Mouse (Mus musculus): Measurements from ENCODE around the gene Ube4b. TPM values are rescaled to one million over a fixed set of nuclear protein-coding genes. Genes with fewer than 3 reads are reported as not detected.

The Ube4b gene
- total RNA-seq, 2 experiments from 2014 or later = 93.9 to 103 TPM

DNA sequence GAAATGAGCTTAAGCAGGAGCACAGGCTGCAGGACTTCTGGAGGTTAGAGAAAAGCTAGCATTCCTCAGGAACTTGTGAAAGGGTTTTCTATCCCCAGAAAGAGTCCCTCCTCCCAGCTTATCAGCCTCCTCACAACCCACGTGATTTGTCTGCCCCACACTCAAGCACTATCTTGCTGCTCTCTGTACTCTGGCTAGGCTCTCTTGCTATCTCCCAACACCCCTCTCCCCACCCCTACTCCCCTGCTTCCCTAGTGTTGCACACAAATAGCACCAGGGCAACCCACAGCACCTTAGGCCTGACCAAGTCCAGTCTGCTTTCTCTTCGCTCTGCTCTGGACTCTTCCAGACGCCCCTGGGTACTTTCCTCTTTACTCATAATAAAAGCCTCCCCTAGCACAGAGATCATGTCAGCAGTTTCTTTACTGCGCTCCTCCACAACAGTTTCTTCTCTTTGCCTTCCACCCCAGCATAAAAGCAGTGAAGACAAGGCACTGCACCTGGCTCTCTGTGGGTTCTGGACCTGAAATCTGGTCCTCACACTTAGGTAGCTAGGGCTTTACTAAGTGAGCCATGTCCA lies 27.1 kb downstream of the Ube4b start:
- no peak for DNase-seq (ENCODE audit: low spot score in 2 of 2)
- intact Hi-C loops (cut with DNase I) = loop anchor here (2.0 kb wide), 1 partner anchor 27 kb away; the partner anchor contains the start of gene Ube4b

DNA sequence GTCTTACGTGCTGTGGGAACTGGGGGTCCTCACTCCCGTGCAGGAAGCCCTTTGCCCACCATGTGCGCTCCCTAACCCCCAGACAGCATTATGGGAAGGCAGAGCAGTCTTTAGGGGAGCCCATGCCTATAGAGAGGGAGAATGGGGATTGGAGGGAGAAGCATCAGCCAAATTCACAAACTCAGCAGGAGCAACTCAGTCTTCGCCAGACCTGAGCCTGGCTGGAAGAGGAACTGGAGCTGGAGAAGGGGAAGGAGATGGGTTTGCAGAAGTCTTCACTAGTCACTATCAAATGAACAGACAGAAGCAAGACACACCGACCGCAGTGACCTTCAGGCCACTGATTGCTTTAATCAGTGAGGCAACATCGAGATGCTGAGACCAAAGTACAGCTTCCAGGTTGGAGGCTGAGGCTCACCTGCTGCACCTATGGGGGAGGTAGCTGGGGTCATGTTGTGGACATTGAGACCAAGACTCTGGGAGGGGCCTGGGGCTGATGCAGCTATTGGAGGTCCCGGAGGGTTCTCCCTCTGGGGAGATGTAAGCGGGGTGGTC lies 28.3 kb downstream of the Ube4b start:
- intact Hi-C loops (cut with DNase I) = loop anchor here (2.0 kb wide), 1 partner anchor 29 kb away; the partner anchor contains the start of gene Ube4b
- no peak for DNase-seq (ENCODE audit: low spot score in 2 of 2)

DNA sequence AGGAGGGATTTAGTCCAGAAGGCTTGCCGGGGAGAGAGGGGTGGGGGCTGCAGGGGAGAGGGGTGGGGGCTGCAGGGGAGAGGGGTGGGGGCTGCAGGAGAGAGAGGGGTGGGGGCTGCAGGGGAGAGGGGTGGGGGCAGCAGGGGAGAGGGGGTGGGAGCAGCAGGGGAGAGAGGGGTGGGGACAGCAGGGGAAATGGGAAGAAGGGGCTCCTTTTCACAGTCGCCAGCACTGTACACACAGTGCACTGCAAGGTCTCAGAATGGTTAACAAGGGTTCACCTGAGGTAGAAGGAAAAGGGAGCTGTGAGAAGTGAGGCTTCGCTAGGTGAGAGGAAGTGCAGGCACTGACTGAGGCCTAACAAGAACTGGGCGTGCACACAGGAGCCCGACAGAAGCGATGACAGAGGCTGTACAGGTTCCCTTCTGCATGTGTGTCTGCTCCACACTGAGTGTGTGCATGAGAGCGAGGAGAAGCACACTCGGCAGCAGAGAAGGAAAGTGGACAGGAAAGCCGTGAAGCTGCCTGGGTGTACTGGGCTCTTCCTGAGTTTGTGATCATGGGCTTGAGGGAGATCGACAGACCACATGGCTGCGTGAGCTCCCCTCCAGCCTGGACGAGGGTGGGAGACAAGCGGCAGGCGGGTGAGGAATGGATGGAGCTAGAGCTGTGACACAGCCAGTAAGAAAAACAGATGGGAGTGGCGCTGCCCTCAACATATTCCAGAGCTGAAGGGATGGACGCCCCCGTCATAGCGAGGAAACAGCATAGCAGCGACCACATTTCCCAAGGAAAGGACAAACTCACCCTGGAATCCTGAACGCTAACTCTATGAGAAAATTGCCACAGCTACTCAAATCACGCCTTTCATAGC lies 29.9 kb downstream of the Ube4b start:
- intact Hi-C loops (cut with DNase I) = no loop called here
- DNase-seq (ENCODE audit: low spot score in 2 of 2) = peak; percentile 45 to 81

DNA sequence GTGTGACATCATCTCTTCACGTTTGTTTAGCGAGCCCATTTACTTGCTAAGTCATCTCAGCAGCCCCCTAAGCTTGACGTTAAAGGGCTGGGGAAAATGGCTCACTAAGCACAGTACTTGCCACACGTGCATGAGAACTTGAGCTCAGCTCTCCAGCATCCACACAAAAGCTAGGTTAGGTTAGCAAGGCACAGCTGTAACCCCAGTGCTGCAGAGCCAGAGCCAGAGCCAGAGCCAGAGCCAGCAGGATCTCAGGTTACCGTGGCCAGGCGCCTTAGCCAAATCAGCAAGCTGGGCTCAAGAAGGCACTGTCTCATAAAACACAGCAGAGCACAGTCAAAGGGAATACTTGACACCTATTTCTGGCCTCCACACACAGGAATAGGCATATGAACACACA lies 31.0 kb downstream of the Ube4b start:
- intact Hi-C loops (cut with DNase I) = no loop called here
- no peak for DNase-seq (ENCODE audit: low spot score in 2 of 2)

DNA sequence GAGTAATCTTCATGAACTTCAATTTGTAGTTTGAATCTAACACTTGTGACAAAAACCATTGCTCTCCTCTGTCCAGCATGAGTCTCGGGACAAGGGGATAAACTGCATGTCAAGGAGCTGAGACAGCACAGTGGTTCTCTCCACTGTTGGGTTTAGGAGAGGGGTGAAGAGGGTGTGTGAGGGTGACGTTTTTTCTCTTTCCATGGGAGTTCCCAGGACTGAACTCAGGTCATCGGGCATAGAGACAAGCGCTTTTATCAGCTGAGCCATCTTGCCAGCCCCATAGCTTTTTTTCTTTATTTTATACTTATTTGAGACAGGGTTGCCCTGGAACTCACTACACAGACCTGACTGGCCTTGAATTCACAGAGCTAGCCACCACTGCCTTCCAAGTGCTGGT lies 32.3 kb downstream of the Ube4b start:
- DNase-seq (ENCODE audit: low spot score in 2 of 2) = no peak
- intact Hi-C loops (cut with DNase I) = no loop called here

DNA sequence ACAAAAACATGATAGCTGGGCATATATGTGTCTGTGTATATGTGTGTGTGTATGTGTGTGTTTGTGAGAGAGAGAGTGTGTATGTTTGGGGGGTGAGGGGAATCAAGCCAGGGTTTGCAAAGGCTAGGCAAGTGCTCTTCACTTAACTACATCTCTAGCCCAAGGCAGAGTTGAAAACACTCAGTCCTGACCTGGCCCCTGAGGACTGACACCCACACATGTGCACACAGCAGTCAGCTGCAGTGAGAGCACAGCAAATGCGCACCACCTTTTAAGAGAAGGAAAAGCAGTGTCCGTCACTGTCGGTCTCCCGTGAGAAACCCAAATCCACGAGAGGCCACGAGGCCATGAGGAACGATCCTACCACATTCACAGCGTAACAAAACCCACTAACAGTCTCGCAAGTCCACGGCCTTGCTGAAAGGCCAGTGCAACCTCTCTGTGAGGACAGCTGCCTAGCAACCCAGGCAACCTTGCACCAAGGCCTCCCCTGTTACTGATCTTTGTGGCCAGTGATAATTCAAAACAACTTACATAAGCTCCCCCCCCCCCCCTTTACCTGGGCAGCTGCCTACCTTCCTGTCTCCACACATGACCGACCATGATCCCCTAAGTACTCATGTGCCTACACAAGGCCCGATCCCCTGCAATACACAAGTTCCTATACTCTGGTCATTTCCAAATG lies 33.1 kb downstream of the Ube4b start:
- DNase-seq (ENCODE audit: low spot score in 2 of 2) = no peak
- intact Hi-C loops (cut with DNase I) = no loop called here

- intact Hi-C loops (cut with DNase I) = no loop called here
- no peak for DNase-seq (ENCODE audit: low spot score in 2 of 2)
Observed at GRCm38 (mm10) chr4:149392359-149392758, 34.2 kb downstream of the Ube4b start.

- intact Hi-C loops (cut with DNase I) = no loop called here
- no peak for DNase-seq (ENCODE audit: low spot score in 2 of 2)
Observed at GRCm38 (mm10) chr4:149381001-149381400, 45.5 kb downstream of the Ube4b start.

DNA sequence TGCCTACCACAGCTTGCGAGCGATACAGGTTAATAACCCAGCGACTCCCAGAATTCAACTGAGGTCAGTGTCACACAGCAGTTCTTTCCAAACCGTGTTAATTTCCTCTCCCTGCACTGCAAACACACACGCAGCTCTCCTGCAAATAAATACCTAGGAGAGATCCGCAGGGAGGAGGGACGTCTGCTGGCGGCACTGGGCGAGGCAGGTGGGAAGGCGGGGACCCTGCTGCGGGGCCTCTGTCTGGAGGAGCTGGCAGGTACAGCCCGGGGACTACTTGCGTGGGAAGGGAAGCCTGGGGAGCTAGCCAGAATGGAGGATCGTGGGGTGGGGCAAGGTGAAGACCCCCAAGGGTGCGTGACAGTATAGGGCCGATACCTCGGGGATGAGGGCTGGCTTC lies 46.7 kb downstream of the Ube4b start:
- intact Hi-C loops (cut with DNase I) = no loop called here
- DNase-seq (ENCODE audit: low spot score in 2 of 2) = no peak

DNA sequence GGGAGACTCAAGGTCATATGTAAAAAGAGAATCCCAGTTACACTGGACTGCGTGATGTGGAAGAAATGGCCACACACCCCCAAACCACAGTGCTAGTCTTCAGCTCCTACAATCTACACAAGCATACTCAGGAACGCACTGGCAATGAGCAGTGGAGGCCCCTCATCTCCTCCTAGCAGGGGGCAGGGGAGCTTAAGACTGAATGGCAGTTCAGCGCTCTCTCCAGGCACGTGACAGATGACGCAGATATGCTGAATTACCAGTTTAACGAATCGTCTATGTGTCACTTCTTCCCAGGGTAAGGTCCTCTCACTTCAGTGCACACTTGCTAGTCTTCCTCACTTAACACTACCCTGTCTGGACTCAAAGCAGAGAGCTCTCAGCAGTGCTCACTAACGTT lies 47.7 kb downstream of the Ube4b start:
- intact Hi-C loops (cut with DNase I) = no loop called here
- no peak for DNase-seq (ENCODE audit: low spot score in 2 of 2)

GRCm38 (mm10) chr4:149376034-149376433 lies 50.5 kb downstream of the Ube4b start:
- intact Hi-C loops (cut with DNase I) = no loop called here
- no peak for DNase-seq (ENCODE audit: low spot score in 2 of 2)

- intact Hi-C loops (cut with DNase I) = no loop called here
- no peak for DNase-seq (ENCODE audit: low spot score in 2 of 2)
Observed at GRCm38 (mm10) chr4:149374662-149375061, 51.9 kb downstream of the Ube4b start.

DNA sequence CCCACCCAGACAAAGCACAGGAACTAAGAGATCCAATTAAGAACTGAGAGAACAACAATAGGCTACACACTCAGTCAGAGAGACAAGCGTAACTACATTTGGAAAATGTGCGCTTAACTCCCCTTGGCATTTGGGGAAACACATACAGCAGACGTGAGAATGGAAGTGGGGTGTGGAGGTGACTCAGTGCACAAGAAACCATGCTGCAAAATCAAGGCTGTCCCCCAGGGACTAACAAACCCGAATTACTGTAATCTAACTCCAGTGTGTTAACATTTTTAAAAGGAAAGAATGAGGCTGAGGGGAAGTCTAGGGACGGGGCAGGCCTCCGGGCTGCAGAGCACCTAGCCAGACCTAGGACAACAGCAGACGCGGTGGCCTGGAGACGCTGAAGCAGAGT lies 52.6 kb downstream of the Ube4b start:
- intact Hi-C loops (cut with DNase I) = no loop called here

GRCm38 (mm10) chr4:149373431-149373830 lies 53.1 kb downstream of the Ube4b start:
- intact Hi-C loops (cut with DNase I) = no loop called here
- peak; percentile 45 to 52 for DNase-seq (ENCODE audit: low spot score in 2 of 2)

More for the DNA sequence above, 52.6 kb downstream of the Ube4b start:
- no peak for DNase-seq (ENCODE audit: low spot score in 2 of 2)

- peak; percentile 37 to 58 for DNase-seq (ENCODE audit: low spot score in 2 of 2)
- intact Hi-C loops (cut with DNase I) = no loop called here
Observed at GRCm38 (mm10) chr4:149365702-149366370, 60.7 kb downstream of the Ube4b start.

DNA sequence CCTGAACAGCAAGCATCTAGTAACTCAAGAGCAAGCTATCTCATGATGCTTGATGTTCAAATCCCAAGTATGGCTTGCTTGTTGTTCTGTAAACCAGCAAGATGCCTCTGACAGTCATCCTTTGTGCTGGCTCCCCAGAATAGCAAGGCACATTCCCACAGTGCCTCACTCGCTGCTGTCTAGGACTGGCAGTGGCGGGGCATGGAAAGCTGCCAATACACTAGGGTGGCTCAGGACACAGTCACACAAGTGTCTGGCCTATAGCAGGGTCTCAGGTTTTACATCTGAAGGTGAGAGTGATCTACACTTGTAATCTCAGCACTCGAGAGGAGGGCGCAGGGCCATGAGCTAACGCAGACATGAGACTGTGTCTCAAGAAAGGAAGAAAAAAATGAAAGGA lies 61.7 kb downstream of the Ube4b start:
- intact Hi-C loops (cut with DNase I) = no loop called here
- peak; percentile 34 to 56 for DNase-seq (ENCODE audit: low spot score in 2 of 2)

- no peak for DNase-seq (ENCODE audit: low spot score in 2 of 2)
- intact Hi-C loops (cut with DNase I) = no loop called here
Observed at GRCm38 (mm10) chr4:149361051-149361450, 65.5 kb downstream of the Ube4b start.

GRCm38 (mm10) chr4:149360647-149361046 lies 65.9 kb downstream of the Ube4b start:
- intact Hi-C loops (cut with DNase I) = no loop called here
- DNase-seq (ENCODE audit: low spot score in 2 of 2) = no peak

- DNase-seq (ENCODE audit: low spot score in 2 of 2) = no peak
- intact Hi-C loops (cut with DNase I) = no loop called here
Observed at GRCm38 (mm10) chr4:149357982-149358381, 68.6 kb downstream of the Ube4b start.

DNA sequence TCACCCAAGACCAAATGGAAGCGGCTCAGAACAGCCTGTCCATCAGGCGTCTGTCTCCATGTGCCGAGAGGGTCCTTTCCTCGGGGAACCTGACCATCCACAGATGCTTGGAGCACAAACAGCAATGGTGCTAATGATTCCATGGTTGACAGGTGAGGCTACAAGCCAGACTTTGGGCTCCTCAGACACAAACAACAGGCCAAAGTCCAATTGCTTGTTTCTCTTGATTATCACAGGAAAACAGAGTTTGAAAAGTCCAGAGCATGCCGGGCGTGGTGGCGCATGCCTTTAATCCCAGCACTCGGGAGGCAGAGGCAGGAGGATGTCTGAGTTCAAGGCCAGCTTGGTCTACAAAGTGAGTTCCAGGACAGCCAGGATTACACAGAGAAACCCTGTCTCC lies 71.9 kb downstream of the Ube4b start:
- intact Hi-C loops (cut with DNase I) = no loop called here
- no peak for DNase-seq (ENCODE audit: low spot score in 2 of 2)
